In the genomic region with DNA sequence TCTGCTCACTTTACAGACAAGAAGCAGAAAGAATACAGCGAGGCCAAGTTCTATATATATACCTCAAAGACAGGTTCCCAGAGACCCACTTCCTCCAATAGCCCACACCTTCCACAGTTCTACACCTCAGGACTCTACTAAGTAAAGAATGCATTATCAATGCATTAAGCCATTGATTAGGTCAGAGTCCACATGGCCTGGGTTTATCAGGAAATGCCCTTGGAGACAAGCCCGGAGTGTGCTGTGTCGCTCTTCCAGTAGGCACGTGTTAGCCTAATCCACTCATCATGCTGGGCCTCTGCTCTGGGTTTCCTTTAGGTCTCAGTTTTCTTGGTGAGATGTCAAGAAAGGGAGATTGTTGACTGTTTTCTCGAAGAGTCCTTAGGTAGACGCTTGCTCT, we compare ENCODE assay signal across 16 mouse cellular contexts.
"Had no signal": no experiment of that assay in that cellular context is flagged by ENCODE, and none has a peak within 500 bp of the region (broad histone marks: within the 10 kb centered on the region; RNA-seq: fewer than 3 reads in every experiment).

No protein-coding gene starts in this region.

- H3K27me3 ChIP-seq: liver, embryonic 15.5 days; lung, embryonic 15.5 days; megakaryocyte, embryonic 14.5 days; midbrain, embryonic 12.5 days; neural tube, embryonic 12.5 days; stomach, embryonic 15.5 days had no signal

- H3K9ac ChIP-seq: liver, embryonic 15.5 days; lung, embryonic 15.5 days; midbrain, embryonic 12.5 days; neural tube, embryonic 12.5 days; stomach, embryonic 15.5 days had no signal

- H3K4me2 ChIP-seq: liver, embryonic 15.5 days; lung, embryonic 15.5 days; midbrain, embryonic 12.5 days; neural tube, embryonic 12.5 days; stomach, embryonic 15.5 days had no signal

- H3K4me1 ChIP-seq: liver, embryonic 15.5 days; lung, embryonic 15.5 days; midbrain, embryonic 12.5 days; neural tube, embryonic 12.5 days; stomach, embryonic 15.5 days had no signal

- ATAC-seq: lung, postnatal 0 days had no signal

- DNase-seq: lung, adult 2 months; lung, postnatal 14 days; lung, postnatal 36 days; midbrain, embryonic 14.5 days; right cerebral cortex, postnatal 14 days; thymus, adult 18-20 months; thymus, postnatal 14 days; thymus, postnatal 36 days had no signal

- H3K27ac ChIP-seq: liver, embryonic 15.5 days; lung, embryonic 15.5 days; macrophage; midbrain, embryonic 12.5 days; neural tube, embryonic 12.5 days; stomach, embryonic 15.5 days had no signal

- H3K4me3 ChIP-seq: liver, embryonic 15.5 days; lung, embryonic 15.5 days; megakaryocyte, embryonic 14.5 days; midbrain, embryonic 12.5 days; neural tube, embryonic 12.5 days; stomach, embryonic 15.5 days had no signal

- H3K9me3 ChIP-seq: lung, embryonic 15.5 days; midbrain, embryonic 12.5 days; stomach, embryonic 15.5 days had no signal
